Comparison of ENCODE assay signal across 24 mouse cellular contexts in the genomic region with DNA sequence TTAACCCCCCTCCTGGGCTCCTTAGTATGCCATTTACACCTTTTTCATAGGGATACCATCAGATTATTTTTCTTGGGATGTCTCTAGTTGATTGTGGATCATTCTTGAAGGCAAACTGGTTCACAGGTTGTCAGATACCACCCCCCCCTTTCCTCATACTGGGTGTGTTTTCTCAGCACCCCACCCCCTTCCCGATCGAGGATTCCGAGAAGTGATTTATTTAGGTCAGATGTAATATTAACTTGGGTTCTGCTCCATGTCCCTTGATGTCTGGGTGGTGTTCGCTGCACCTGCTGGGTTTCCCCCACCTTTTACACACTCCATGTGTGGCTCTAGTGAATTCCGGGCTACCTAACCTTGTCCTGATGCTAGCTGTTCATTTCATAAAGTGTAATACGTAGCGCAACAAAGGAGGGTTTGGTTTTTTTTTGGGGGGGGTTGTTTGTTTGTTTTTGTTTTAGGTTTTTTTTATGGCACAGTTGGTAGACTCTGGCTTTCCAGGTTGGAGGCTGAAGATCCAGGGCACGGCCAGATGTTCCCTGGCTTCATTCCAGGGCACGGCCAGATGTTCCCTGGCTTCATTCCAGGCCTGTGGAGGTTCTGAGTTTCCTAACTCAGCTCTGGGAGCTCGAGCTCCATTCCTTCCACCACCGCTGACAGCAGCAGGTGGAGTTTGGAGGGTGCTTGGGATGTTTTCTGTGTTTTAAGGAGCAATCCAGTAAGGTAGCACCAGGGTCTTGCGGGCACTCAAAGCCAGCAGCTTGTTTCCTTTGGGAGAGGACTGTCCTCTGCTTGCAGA. TPM values are rescaled to one million over a fixed set of nuclear protein-coding genes. Genes with fewer than 3 reads are reported as not detected.
A peak's percentile ranks its signal among the peaks of the same experiment; 100 is the strongest.
DNase-seq lines count a peak whose midpoint lies in the region; ATAC-seq and TF ChIP-seq lines count a peak whose summit lies in the region.
"Had no signal": no experiment of that assay in that cellular context is flagged by ENCODE, and none has a peak within 500 bp of the region (broad histone marks: within the 10 kb centered on the region; RNA-seq: fewer than 3 reads in every experiment).

No protein-coding gene starts in this region.

- WGBS in heart, embryonic 10.5 days = 81% methylated on average over 12 of the region's 12 CpGs
- WGBS in liver, postnatal 0 days (ENCODE audit: insufficient replicate concordance) = 82% methylated on average over 12 of the region's 12 CpGs
- WGBS in forebrain, embryonic 10.5 days = 90% methylated on average over 12 of the region's 12 CpGs

- H3K9me3 ChIP-seq in heart, embryonic 10.5 days = no peaks in the 10 kb centered on the region
- no peaks in the 10 kb centered on the region for H3K9me3 ChIP-seq in liver, postnatal 0 days (ENCODE audit: low read length)
- H3K9me3 ChIP-seq in forebrain, embryonic 10.5 days = no peaks in the 10 kb centered on the region; the same call in 1 of the 2 replicates
- H3K9me3 ChIP-seq: embryonic facial prominence, embryonic 12.5 days; hindbrain, embryonic 13.5 days; limb, embryonic 13.5 days; megakaryocyte, embryonic 14.5 days; midbrain, embryonic 15.5 days had no signal

- ATAC-seq in liver, postnatal 0 days = no peak
- ATAC-seq: forebrain, embryonic 14.5 days; midbrain, embryonic 15.5 days had no signal

- H3K36me3 ChIP-seq in heart, embryonic 10.5 days = no peaks in the 10 kb centered on the region
- H3K36me3 ChIP-seq in liver, postnatal 0 days (replicated peaks; ENCODE audit: insufficient read depth, low read length) = no peaks in the 10 kb centered on the region
- no peaks in the 10 kb centered on the region for H3K36me3 ChIP-seq in forebrain, embryonic 10.5 days (replicated peaks)
- H3K36me3 ChIP-seq: embryonic facial prominence, embryonic 12.5 days; hindbrain, embryonic 13.5 days; limb, embryonic 13.5 days; midbrain, embryonic 15.5 days had no signal

- TF ChIP-seq EP300 in liver, postnatal 0 days (IDR thresholded peaks at IDR 0.05; ENCODE audit: low read depth) = no peak

- TF ChIP-seq CTCF in liver, postnatal 0 days (IDR thresholded peaks at IDR 0.05; ENCODE audit: low read depth) = no peak

- no peak overlapping the region for H3K27ac ChIP-seq in heart, embryonic 10.5 days
- no peak overlapping the region for H3K27ac ChIP-seq in liver, postnatal 0 days (ENCODE audit: low read depth)
- no peak overlapping the region for H3K27ac ChIP-seq in forebrain, embryonic 10.5 days
- H3K27ac ChIP-seq: embryonic facial prominence, embryonic 12.5 days; hindbrain, embryonic 13.5 days; limb, embryonic 13.5 days; liver, embryonic 14.5 days; midbrain, embryonic 15.5 days had no signal

- H3K4me1 ChIP-seq in heart, embryonic 10.5 days = peaks cover 7% of the 10 kb centered on the region; the same call in 1 of the 2 replicates
- no peaks in the 10 kb centered on the region for H3K4me1 ChIP-seq in liver, postnatal 0 days (ENCODE audit: insufficient read depth)
- peaks cover 18% of the 10 kb centered on the region for H3K4me1 ChIP-seq in forebrain, embryonic 10.5 days
- H3K4me1 ChIP-seq: hindbrain, embryonic 13.5 days; midbrain, embryonic 15.5 days had no signal

- no peak overlapping the region for H3K4me2 ChIP-seq in liver, postnatal 0 days (ENCODE audit: low read depth, low read length)
- H3K4me2 ChIP-seq: embryonic facial prominence, embryonic 12.5 days; hindbrain, embryonic 13.5 days; limb, embryonic 13.5 days; midbrain, embryonic 15.5 days had no signal

- no peaks in the 10 kb centered on the region for H3K27me3 ChIP-seq in heart, embryonic 10.5 days (ENCODE audit: insufficient read depth, poor library complexity, severe bottlenecking)
- no peaks in the 10 kb centered on the region for H3K27me3 ChIP-seq in liver, postnatal 0 days (ENCODE audit: insufficient read depth, low read length)
- peaks cover 17% of the 10 kb centered on the region; the same call in 1 of the 2 replicates for H3K27me3 ChIP-seq in forebrain, embryonic 10.5 days (ENCODE audit: poor library complexity, severe bottlenecking)
- H3K27me3 ChIP-seq: embryonic facial prominence, embryonic 12.5 days; hindbrain, embryonic 13.5 days; limb, embryonic 13.5 days; megakaryocyte, embryonic 14.5 days had no signal

- no peak overlapping the region for H3K4me3 ChIP-seq in heart, embryonic 10.5 days
- H3K4me3 ChIP-seq in liver, postnatal 0 days (ENCODE audit: low read depth, low read length) = no peak overlapping the region
- no peak overlapping the region for H3K4me3 ChIP-seq in forebrain, embryonic 10.5 days
- H3K4me3 ChIP-seq: embryonic facial prominence, embryonic 12.5 days; erythroblast, embryonic 14.5 days; hindbrain, embryonic 13.5 days; limb, embryonic 13.5 days; megakaryocyte, embryonic 14.5 days; midbrain, embryonic 15.5 days; myocyte had no signal

- peak; percentile 35 for DNase-seq in heart, postnatal 4 days
- DNase-seq in heart, embryonic 10.5 days (ENCODE audit: low spot score) = no peak
- peak; percentile 9 for DNase-seq in retina, adult 2 months (ENCODE audit: low read depth, low spot score)
- no peak for DNase-seq in retina, embryonic 14.5 days (ENCODE audit: low spot score)
- DNase-seq in kidney, postnatal 36 days = peak; percentile 32 to 57
- DNase-seq in liver, postnatal 0 days = no peak
- no peak for DNase-seq in forebrain, embryonic 10.5 days (ENCODE audit: extremely low spot score, low spot score)
- DNase-seq: adrenal gland, postnatal 10 days; B cell, adult 2 months; cerebellum, postnatal 10 days; gastrocnemius, postnatal 14 days; lung, postnatal 14 days; retina, postnatal 1 day; right cerebral cortex, postnatal 4 days; thymus, postnatal 4 days had no signal

- no peak overlapping the region for H3K9ac ChIP-seq in liver, postnatal 0 days (replicated peaks)
- H3K9ac ChIP-seq: embryonic facial prominence, embryonic 12.5 days; hindbrain, embryonic 13.5 days; limb, embryonic 13.5 days; liver, embryonic 14.5 days; midbrain, embryonic 15.5 days had no signal

RNA-seq across cellular contexts. Expression of a gene that starts 37.1 kb away (rescaled TPM):
- 1 to 10 TPM; 6.6 to 7.2 TPM for total RNA-seq in heart, postnatal 4 days (2021)
- polyA plus RNA-seq in heart, embryonic 10.5 days (2016; fragmentation: Nextera tagmentation; extraction: Ambion mirVana) = 1.5 and 6.7 TPM in 2 replicates
- 0.81 and 0.94 TPM in 2 replicates for polyA plus RNA-seq in liver, postnatal 0 days (2015; fragmentation: Nextera tagmentation; extraction: Ambion mirVana)
- 3.3 and 4.7 TPM in 2 replicates for polyA plus RNA-seq in forebrain, embryonic 10.5 days (2016; fragmentation: Nextera tagmentation; extraction: Ambion mirVana)
- polyA plus RNA-seq: erythroblast, embryonic 14.5 days had no signal

Comparison
In these comparisons a context has a peak if more than half of its experiments do, and no peak if none do; other contexts are left out.
1. DNase-seq: peak in heart, postnatal 4 days (single experiment), retina, adult 2 months (single experiment) and kidney, postnatal 36 days (2 of 2); none in heart, embryonic 10.5 days (single experiment), retina, embryonic 14.5 days (single experiment), liver, postnatal 0 days (single experiment) and forebrain, embryonic 10.5 days (single experiment).